Mouse (Mus musculus) forebrain, embryonic 11.5 days (tissue): Measurements from ENCODE around the gene Neurog2. TPM values are rescaled to one million over a fixed set of nuclear protein-coding genes. Genes with fewer than 3 reads are reported as not detected.
A peak's percentile ranks its signal among the peaks of the same experiment; 100 is the strongest.

Experiments
- ATAC-seq: fragments of 200-750 bp; cut with Nextera tagmentation; replicated peaks from 2 replicates; pipeline ENCODE4 v1.8.0; 2017; ENCODE audit warnings: moderate TSS enrichment; ENCODE audit not compliant: low FRiP score
- DNase-seq: peaks from one replicate; pipeline ENCODE4 v3.0.0-alpha.2; 2017; ENCODE audit warnings: low spot score
- H3K27ac ChIP-seq: fragments of 300-500 bp; sonication (generic); 2 replicates; pipeline ENCODE4 v1.5.1; 2014; ENCODE audit warnings: low read depth, low read length
- H3K27me3 ChIP-seq: fragments of 300-500 bp; sonication (generic); 2 replicates; pipeline ENCODE4 v1.6.1; 2014; ENCODE audit warnings: mild to moderate bottlenecking, low read length, mixed read lengths; ENCODE audit not compliant: control insufficient read depth, insufficient read depth
- H3K36me3 ChIP-seq: fragments of 300-500 bp; sonication (generic); 2 replicates; pipeline ENCODE4 v1.6.1; 2014; ENCODE audit warnings: mild to moderate bottlenecking, low read length, moderate library complexity, mixed read lengths; ENCODE audit not compliant: control insufficient read depth, insufficient read depth
- H3K4me1 ChIP-seq: fragments of 300-500 bp; sonication (generic); replicated peaks from 2 replicates; pipeline ENCODE4 v1.6.1; 2014; ENCODE audit warnings: low read length, mixed read lengths; ENCODE audit not compliant: control insufficient read depth, insufficient read depth
- H3K4me2 ChIP-seq: fragments of 300-500 bp; sonication (generic); 2 replicates; pipeline ENCODE4 v1.6.1; 2014; ENCODE audit warnings: low read depth, mild to moderate bottlenecking, low read length, moderate library complexity, mixed read lengths; ENCODE audit not compliant: severe bottlenecking
- H3K4me3 ChIP-seq: fragments of 300-500 bp; sonication (generic); 2 replicates; pipeline ENCODE4 v1.5.1; 2014; ENCODE audit warnings: low read depth, low read length
- H3K9ac ChIP-seq: fragments of 300-500 bp; sonication (generic); 2 replicates; pipeline ENCODE4 v1.6.1; 2014; ENCODE audit warnings: low read length
- H3K9me3 ChIP-seq: fragments of 300-500 bp; sonication (generic); 2 replicates; pipeline ENCODE4 v1.6.1; 2016; ENCODE audit warnings: low read length, mixed read lengths; ENCODE audit not compliant: control insufficient read depth
- WGBS: fragments of 180-500 bp; shearing (Covaris S2); extraction: QIAGEN DNeasy Blood & Tissue Kit; methylation state at CpG from one replicate; pipeline ENCODE4 v1.1.7; 2014; 5-methylcytosine and 5-hydroxymethylcytosine counted together
- polyA plus RNA-seq: library from polyadenylated mRNA; unstranded; fragments of >200 nt; fragmentation: Nextera tagmentation; extraction: Ambion mirVana; gene quantifications from 2 replicates; pipeline ENCODE4 v1.2.1, GENCODE M21; 2014

Neurog2 gene
- polyA plus RNA-seq, 1 experiment from 2014 or later = 94.4 TPM

GRCm38 (mm10) chr3:127628311-127629184 lies 4.4 kb upstream of the Neurog2 start:
- ATAC-seq (no peak), DNase-seq (peak; percentile 68)
- H3K27me3 ChIP-seq = peaks cover 67% of the 10 kb centered on the region
- peaks cover 30% of the 10 kb centered on the region for H3K4me1 ChIP-seq
- 0 out of 2 replicates have a peak overlapping the region, but pooled peaks have one; percentile 54 for H3K27ac ChIP-seq
- H3K4me3 ChIP-seq = no peak overlapping the region; the same call in 1 of the 2 replicates
- H3K9ac ChIP-seq = peak overlapping the region; percentile 39
- H3K36me3 ChIP-seq = no peaks in the 10 kb centered on the region
- H3K9me3 ChIP-seq = no peaks in the 10 kb centered on the region
- peak overlapping the region; percentile 28 for H3K4me2 ChIP-seq
- WGBS = under 1% methylated on average over 37 of the region's 37 CpGs

GRCm38 (mm10) chr3:127630190-127630589 lies 2.7 kb upstream of the Neurog2 start:
- H3K27me3 ChIP-seq = peaks cover 73% of the 10 kb centered on the region
- H3K27ac ChIP-seq = no peak overlapping the region
- no peak overlapping the region for H3K4me3 ChIP-seq
- H3K36me3 ChIP-seq = no peaks in the 10 kb centered on the region
- WGBS = 0% methylated on average over 1 of the region's 1 CpGs
- H3K9ac ChIP-seq = no peak overlapping the region
- no peak for ATAC-seq
- H3K9me3 ChIP-seq = no peaks in the 10 kb centered on the region
- peak; percentile 56 for DNase-seq
- no peak overlapping the region for H3K4me2 ChIP-seq
- H3K4me1 ChIP-seq = peaks cover 30% of the 10 kb centered on the region

GRCm38 (mm10) chr3:127630735-127631372 lies 2.1 kb upstream of the Neurog2 start:
- H3K9ac ChIP-seq = peak overlapping the region; percentile 13; the same call in 1 of the 2 replicates
- H3K27ac ChIP-seq = no peak overlapping the region; the same call in 1 of the 2 replicates
- DNase-seq (no peak), ATAC-seq (no peak)
- no peaks in the 10 kb centered on the region for H3K9me3 ChIP-seq
- H3K4me1 ChIP-seq = peaks cover 28% of the 10 kb centered on the region
- peak overlapping the region; percentile 71 for H3K4me2 ChIP-seq
- H3K4me3 ChIP-seq = no peak overlapping the region
- 2% methylated on average over 17 of the region's 17 CpGs for WGBS
- peaks cover 74% of the 10 kb centered on the region for H3K27me3 ChIP-seq
- no peaks in the 10 kb centered on the region for H3K36me3 ChIP-seq

- no peaks in the 10 kb centered on the region for H3K36me3 ChIP-seq
- WGBS = under 1% methylated on average over 10 of the region's 10 CpGs
- H3K27me3 ChIP-seq = peaks cover 73% of the 10 kb centered on the region
- H3K4me3 ChIP-seq = no peak overlapping the region
- H3K4me1 ChIP-seq = peaks cover 26% of the 10 kb centered on the region
- no peaks in the 10 kb centered on the region for H3K9me3 ChIP-seq
- H3K9ac ChIP-seq = 0 out of 2 replicates have a peak overlapping the region, but pooled peaks have one; percentile 16
- peak overlapping the region; percentile 71 for H3K4me2 ChIP-seq
- no peak overlapping the region; the same call in 1 of the 2 replicates for H3K27ac ChIP-seq
- DNase-seq (peak; percentile 64), ATAC-seq (no peak)
Measured at GRCm38 (mm10) chr3:127631582-127631981, 1.4 kb upstream of the Neurog2 start.

- Histone ChIP-seq H3K4me3 (peak overlapping the region; percentile 53), H3K9ac (peak overlapping the region; percentile 23; the same call in 1 of the 2 replicates)
- peak; percentile 84 for ATAC-seq
Measured at GRCm38 (mm10) chr3:127632531-127632930, 404 bp upstream of the Neurog2 start.

GRCm38 (mm10) chr3:127634101-127634983 lies 1.4 kb downstream of the Neurog2 start:
- Histone ChIP-seq H3K4me2 (peak overlapping the region; percentile 71), H3K9me3 (no peaks in the 10 kb centered on the region), H3K9ac (peak overlapping the region; percentile 75), H3K36me3 (no peaks in the 10 kb centered on the region), H3K27ac (peak overlapping the region; percentile 89), H3K4me1 (peaks cover 8% of the 10 kb centered on the region; the same call in 1 of the 2 replicates), H3K4me3 (peak overlapping the region; percentile 53), H3K27me3 (peaks cover 79% of the 10 kb centered on the region)
- ATAC-seq = peak; percentile 72
- DNase-seq = peak; percentile 96
- under 1% methylated on average over 58 of the region's 58 CpGs for WGBS

More at GRCm38 (mm10) chr3:127632531-127632930, 404 bp upstream of the Neurog2 start:
- peaks cover 77% of the 10 kb centered on the region for H3K27me3 ChIP-seq
- no peaks in the 10 kb centered on the region for H3K36me3 ChIP-seq
- H3K9me3 ChIP-seq = no peaks in the 10 kb centered on the region
- under 1% methylated on average over 31 of the region's 32 CpGs for WGBS
- peak overlapping the region; percentile 89; the same call in 1 of the 2 replicates for H3K27ac ChIP-seq
- peaks cover 22% of the 10 kb centered on the region for H3K4me1 ChIP-seq
- peak overlapping the region; percentile 71 for H3K4me2 ChIP-seq
- peak; percentile 95 for DNase-seq

- Histone ChIP-seq H3K4me3 (peak overlapping the region; percentile 53), H3K27ac (peak overlapping the region; percentile 89; the same call in 1 of the 2 replicates), H3K4me1 (peaks cover 13% of the 10 kb centered on the region), H3K4me2 (peak overlapping the region; percentile 71; the same call in 1 of the 2 replicates), H3K36me3 (no peaks in the 10 kb centered on the region), H3K9me3 (no peaks in the 10 kb centered on the region), H3K27me3 (peaks cover 78% of the 10 kb centered on the region), H3K9ac (peak overlapping the region; percentile 75)
- peak; percentile 41 for DNase-seq
- no peak for ATAC-seq
- 6% methylated on average over 3 of the region's 3 CpGs for WGBS
Measured at GRCm38 (mm10) chr3:127634984-127635349, 2.0 kb downstream of the Neurog2 start.
